Mouse (Mus musculus) hindbrain, embryonic 11.5 days (tissue): ENCODE measurements around the gene Gm9844. TPM values are rescaled to one million over a fixed set of nuclear protein-coding genes. Genes with fewer than 3 reads are reported as not detected.
A peak's percentile ranks its signal among the peaks of the same experiment; 100 is the strongest.
"Not testable (repeated sequence)": the region's sequence is repeated elsewhere in the genome, so short reads cannot be mapped to it uniquely, and the experiment has no call there.

Source experiments
- ATAC-seq: fragments of 200-750 bp; cut with Nextera tagmentation; 2 replicates; pipeline ENCODE4 v1.8.0; 2017; ENCODE audit warnings: mild to moderate bottlenecking, moderate TSS enrichment, moderate library complexity; ENCODE audit not compliant: low FRiP score
- DNase-seq: peaks from one replicate; pipeline ENCODE4 v3.0.0-alpha.2; 2015; ENCODE audit warnings: low spot score
- H3K27ac ChIP-seq: fragments of 300-500 bp; sonication (generic); 2 replicates; pipeline ENCODE4 v1.5.1; 2014; ENCODE audit warnings: mild to moderate bottlenecking, low read depth, low read length
- H3K27me3 ChIP-seq: fragments of 300-500 bp; sonication (generic); 2 replicates; pipeline ENCODE4 v1.6.1; 2014; ENCODE audit warnings: mild to moderate bottlenecking, low read length, moderate library complexity, mixed read lengths; ENCODE audit not compliant: control insufficient read depth, insufficient read depth
- H3K36me3 ChIP-seq: fragments of 300-500 bp; sonication (generic); 2 replicates; pipeline ENCODE4 v1.6.1; 2014; ENCODE audit warnings: mild to moderate bottlenecking, low read length, moderate library complexity, mixed read lengths; ENCODE audit not compliant: control insufficient read depth, insufficient read depth
- H3K4me1 ChIP-seq: fragments of 300-500 bp; sonication (generic); replicated peaks from 2 replicates; pipeline ENCODE4 v1.6.1; 2014; ENCODE audit warnings: low read length, mixed read lengths; ENCODE audit not compliant: control insufficient read depth, insufficient read depth
- H3K4me2 ChIP-seq: fragments of 300-500 bp; sonication (generic); replicated peaks from 2 replicates; pipeline ENCODE4 v1.6.1; 2014; ENCODE audit warnings: mild to moderate bottlenecking, low read depth, low read length
- H3K4me3 ChIP-seq: fragments of 300-500 bp; sonication (generic); 2 replicates; pipeline ENCODE4 v1.5.1; 2014; ENCODE audit warnings: low read depth, low read length
- H3K9ac ChIP-seq: fragments of 300-500 bp; sonication (generic); 2 replicates; pipeline ENCODE4 v1.6.1; 2014; ENCODE audit warnings: low read depth, low read length
- H3K9me3 ChIP-seq: fragments of 300-500 bp; sonication (generic); 2 replicates; pipeline ENCODE4 v1.6.1; 2016; ENCODE audit warnings: low read length; ENCODE audit not compliant: control insufficient read depth
- WGBS: fragments of 180-500 bp; shearing (Covaris S2); extraction: QIAGEN DNeasy Blood & Tissue Kit; methylation state at CpG from one replicate; pipeline ENCODE4 v1.1.7; 2014; 5-methylcytosine and 5-hydroxymethylcytosine counted together
- polyA plus RNA-seq: library from polyadenylated mRNA; unstranded; fragments of >200 nt; fragmentation: Nextera tagmentation; extraction: Ambion mirVana; gene quantifications from 2 replicates; pipeline ENCODE4 v1.2.1, GENCODE M21; 2014

Gm9844 gene
- polyA plus RNA-seq, 1 experiment from 2014 or later = 20.9 TPM

DNA sequence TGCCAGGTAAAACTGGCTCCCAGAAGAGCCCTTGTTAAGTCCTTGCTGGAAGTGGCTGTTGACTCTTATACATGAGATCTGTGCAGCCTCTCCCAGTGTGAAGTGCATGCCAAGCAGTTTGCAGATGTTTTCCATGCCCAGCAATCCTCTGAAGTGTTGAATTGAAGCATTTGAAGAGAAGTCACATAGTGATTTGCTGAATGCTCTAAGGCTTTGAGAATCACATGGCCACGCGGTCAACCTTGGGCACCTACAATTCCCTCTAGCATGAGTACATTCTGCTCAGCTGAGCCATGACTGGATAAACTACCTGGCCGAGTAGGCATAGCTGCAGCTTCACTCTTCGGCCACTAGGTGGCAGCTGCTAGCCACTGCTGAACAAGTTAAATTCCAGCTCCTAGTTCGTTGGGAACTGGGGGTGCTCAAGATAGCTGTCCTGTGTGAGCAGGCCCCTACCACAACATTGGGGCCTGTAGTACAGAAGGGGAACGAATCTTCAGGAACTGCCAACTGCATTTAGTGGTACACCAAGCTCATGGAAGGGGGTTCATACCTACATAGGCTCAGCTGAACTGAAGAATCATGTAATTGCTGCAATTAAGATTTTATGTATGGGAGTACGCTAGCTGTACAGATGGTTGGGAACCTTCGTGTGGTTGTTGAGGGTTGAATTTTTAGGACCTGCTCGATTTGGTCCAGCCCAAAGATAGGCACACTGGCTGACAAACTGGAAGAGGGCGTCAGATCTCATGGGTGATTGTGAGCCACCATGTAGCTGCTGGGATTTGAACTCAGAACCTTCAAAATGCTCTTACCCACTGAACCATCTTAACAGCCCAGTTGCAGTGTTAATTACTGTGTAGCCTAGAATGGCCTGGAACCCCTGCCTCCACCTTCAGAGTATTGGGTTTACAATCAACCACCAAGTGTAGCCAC lies 28.5 kb downstream of the Gm9844 start:
- Histone ChIP-seq H3K27me3 (no peaks in the 10 kb centered on the region), H3K4me1 (peaks cover 10% of the 10 kb centered on the region), H3K36me3 (peaks cover 20% of the 10 kb centered on the region; the same call in 1 of the 2 replicates), H3K27ac (0 out of 2 replicates have a peak overlapping the region, but pooled peaks have one; percentile 24), H3K4me3 (no peak overlapping the region), H3K9me3 (no peaks in the 10 kb centered on the region), H3K9ac (no peak overlapping the region), H3K4me2 (no peak overlapping the region)
- ATAC-seq (peak; percentile 62), DNase-seq (peak; percentile 86)
- 33% methylated on average over 10 of the region's 10 CpGs for WGBS

DNA sequence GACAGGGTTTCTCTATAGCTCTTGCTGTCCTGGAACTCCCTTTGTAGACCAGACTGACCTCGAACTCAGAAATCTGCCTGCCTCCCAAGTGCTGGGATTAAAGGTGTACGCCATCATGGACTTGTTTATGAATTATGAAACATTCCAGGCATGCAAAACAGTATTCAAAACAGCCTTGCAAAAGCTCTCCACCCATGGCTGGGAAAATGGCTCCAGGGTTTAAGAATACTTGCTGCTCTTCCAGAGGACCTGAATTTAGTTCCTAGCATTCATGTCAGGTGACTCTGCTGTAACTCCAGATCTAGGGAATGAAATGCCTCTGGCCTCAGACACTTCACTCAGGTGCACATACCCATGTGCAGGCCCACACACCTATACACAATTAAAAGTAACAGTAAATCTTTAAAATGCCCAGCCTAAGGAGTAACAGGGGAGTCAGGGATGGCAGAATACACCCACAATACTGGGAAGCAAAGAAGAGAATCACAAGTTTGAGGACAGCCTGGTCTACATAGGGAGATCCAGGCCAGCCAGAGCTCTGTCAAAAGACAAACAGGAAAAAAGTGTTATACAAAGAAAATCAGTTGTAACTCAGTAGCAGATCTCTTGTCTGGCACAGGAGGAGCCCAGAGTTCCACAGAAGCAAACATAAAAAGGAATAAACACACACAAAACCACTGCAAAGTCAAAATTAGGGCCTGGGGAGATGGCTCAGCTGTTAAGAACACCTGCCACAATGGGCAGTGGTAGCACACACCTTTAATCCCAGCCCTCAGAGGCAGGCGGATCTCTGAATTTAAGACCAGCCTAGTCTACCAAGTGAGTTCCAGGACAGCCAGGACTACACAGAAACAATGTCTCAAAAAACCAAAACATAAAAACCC lies 29.5 kb downstream of the Gm9844 start:
- no peaks in the 10 kb centered on the region for H3K27me3 ChIP-seq
- no peak overlapping the region for H3K4me2 ChIP-seq
- no peak overlapping the region for H3K27ac ChIP-seq
- H3K4me1 ChIP-seq = peaks cover 3% of the 10 kb centered on the region; the same call in 1 of the 2 replicates
- H3K4me3 ChIP-seq = no peak overlapping the region
- no peaks in the 10 kb centered on the region for H3K9me3 ChIP-seq
- peaks cover 20% of the 10 kb centered on the region; the same call in 1 of the 2 replicates for H3K36me3 ChIP-seq
- ATAC-seq = no peak
- H3K9ac ChIP-seq = no peak overlapping the region
- 73% methylated on average over 3 of the region's 3 CpGs for WGBS
- DNase-seq = no peak

- Histone ChIP-seq H3K27me3 (no peaks in the 10 kb centered on the region), H3K4me2 (no peak overlapping the region), H3K4me1 (no peaks in the 10 kb centered on the region), H3K9me3 (no peaks in the 10 kb centered on the region), H3K9ac (no peak overlapping the region), H3K36me3 (peaks cover 15% of the 10 kb centered on the region; the same call in 1 of the 2 replicates), H3K27ac (no peak overlapping the region), H3K4me3 (no peak overlapping the region)
- ATAC-seq (no peak), DNase-seq (no peak)
- 77% methylated on average over 2 of the region's 2 CpGs for WGBS
Observed at GRCm38 (mm10) chr7:24892125-24892583, 30.1 kb downstream of the Gm9844 start.

- not testable (repeated sequence) for H3K27me3 ChIP-seq, H3K4me1 ChIP-seq, H3K4me2 ChIP-seq, H3K9ac ChIP-seq, DNase-seq, ATAC-seq, H3K9me3 ChIP-seq, H3K36me3 ChIP-seq, H3K4me3 ChIP-seq, H3K27ac ChIP-seq
- WGBS = 93% methylated on average over 2 of the region's 2 CpGs
Observed at GRCm38 (mm10) chr7:24895749-24896148, 33.7 kb downstream of the Gm9844 start.

DNA sequence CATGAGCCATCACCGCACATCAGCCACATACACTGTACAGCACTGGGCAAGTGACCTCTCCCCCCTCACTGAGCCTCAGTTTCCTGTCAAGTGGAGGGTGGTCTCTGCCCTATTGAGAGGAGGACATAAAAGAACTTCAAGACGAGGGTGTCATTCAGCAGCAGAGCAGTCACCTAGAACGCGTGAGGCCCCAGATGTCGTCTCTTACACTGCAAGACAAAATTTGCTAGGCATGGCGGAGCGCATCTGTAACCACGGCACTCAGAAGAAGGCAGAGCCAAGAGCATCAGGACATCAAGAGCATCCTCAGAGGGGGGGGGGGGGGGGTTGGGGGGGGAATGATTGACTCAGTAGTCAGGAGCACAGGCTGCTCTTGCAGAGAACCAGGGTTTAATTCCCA lies 34.3 kb downstream of the Gm9844 start:
- no peak overlapping the region for H3K4me2 ChIP-seq
- DNase-seq = no peak
- H3K27me3 ChIP-seq = no peaks in the 10 kb centered on the region
- WGBS = 65% methylated on average over 8 of the region's 8 CpGs
- no peak overlapping the region for H3K9ac ChIP-seq
- H3K27ac ChIP-seq = no peak overlapping the region
- no peaks in the 10 kb centered on the region for H3K4me1 ChIP-seq
- no peaks in the 10 kb centered on the region for H3K9me3 ChIP-seq
- ATAC-seq = no peak
- H3K4me3 ChIP-seq = no peak overlapping the region
- no peaks in the 10 kb centered on the region for H3K36me3 ChIP-seq

- DNase-seq = no peak
- Histone ChIP-seq H3K4me3 (no peak within 1 kb of the TSS), H3K27me3 (no peaks in the 10 kb centered on the region), H3K36me3 (no peaks in the 10 kb centered on the region), H3K4me1 (no peaks in the 10 kb centered on the region), H3K4me2 (no peak within 1 kb of the TSS), H3K9me3 (no peaks in the 10 kb centered on the region), H3K9ac (no peak within 1 kb of the TSS), H3K27ac (no peak within 1 kb of the TSS)
- WGBS = 82% methylated on average over 12 of the region's 12 CpGs
- ATAC-seq = no peak
Observed at GRCm38 (mm10) chr7:24897224-24897623, 35.2 kb downstream of the Gm9844 start, which contains the start of gene Cd79a. Gene Cd79a, plus strand, starts transcription at chr7:24897381.

DNA sequence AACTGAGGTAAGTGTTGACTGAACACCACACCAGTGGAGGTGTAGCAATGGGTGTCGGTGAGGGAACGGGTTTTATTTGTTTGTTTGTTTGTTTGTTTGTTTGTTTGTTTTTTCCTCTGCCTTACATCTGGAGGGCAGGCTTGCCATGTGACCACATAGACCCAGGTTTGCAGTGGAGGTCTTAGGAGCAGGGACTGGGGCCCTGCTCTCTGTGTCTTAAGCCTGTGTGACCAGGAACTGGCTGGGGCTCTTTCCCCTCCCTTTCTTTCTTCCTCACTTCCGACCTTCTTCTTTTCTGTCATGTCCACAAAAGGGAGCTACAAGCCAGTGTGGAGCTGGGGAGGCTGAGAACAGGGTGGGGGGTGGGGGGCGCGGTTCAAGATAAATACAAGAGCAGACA lies 35.9 kb downstream of the Gm9844 start:
- WGBS = 70% methylated on average over 5 of the region's 5 CpGs
- Histone ChIP-seq H3K4me2 (no peak overlapping the region), H3K9ac (no peak overlapping the region), H3K4me3 (no peak overlapping the region), H3K27ac (no peak overlapping the region), H3K27me3 (no peaks in the 10 kb centered on the region), H3K36me3 (no peaks in the 10 kb centered on the region), H3K9me3 (no peaks in the 10 kb centered on the region), H3K4me1 (no peaks in the 10 kb centered on the region)
- no peak for ATAC-seq
- no peak for DNase-seq

GRCm38 (mm10) chr7:24901114-24901513 lies 39.1 kb downstream of the Gm9844 start:
- H3K9ac ChIP-seq = no peak overlapping the region
- H3K36me3 ChIP-seq = no peaks in the 10 kb centered on the region
- H3K4me3 ChIP-seq = no peak overlapping the region
- H3K27me3 ChIP-seq = no peaks in the 10 kb centered on the region
- no peaks in the 10 kb centered on the region for H3K9me3 ChIP-seq
- H3K27ac ChIP-seq = no peak overlapping the region
- no peak for ATAC-seq
- no peak for DNase-seq
- WGBS = 77% methylated on average over 6 of the region's 6 CpGs
- no peaks in the 10 kb centered on the region for H3K4me1 ChIP-seq
- H3K4me2 ChIP-seq = no peak overlapping the region
